Mouse (Mus musculus): ENCODE results near the gene Rsu1. TPM values are rescaled to one million over a fixed set of nuclear protein-coding genes. Genes with fewer than 3 reads are reported as not detected.

Gene Rsu1
- polyA plus RNA-seq, 1 experiment = 0.65 TPM

DNA sequence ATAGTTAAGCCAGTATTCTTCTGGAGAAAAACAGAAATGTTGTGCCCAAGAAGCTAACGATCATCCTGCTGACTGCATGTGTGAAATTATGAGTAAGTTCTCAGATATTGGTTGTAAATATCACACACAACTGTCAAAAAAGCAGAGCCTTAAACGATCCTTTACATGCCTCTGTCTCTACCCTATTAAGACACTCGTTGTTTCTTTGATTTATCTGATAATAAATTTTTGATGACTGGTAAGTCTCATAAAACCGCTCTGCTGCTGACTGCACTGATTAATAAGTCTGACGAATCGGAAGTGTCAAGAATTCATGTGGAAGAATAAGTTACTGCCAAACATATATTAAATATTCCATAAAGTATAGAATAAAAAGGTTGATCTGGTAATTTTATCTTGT, 126.0 kb downstream of the Rsu1 start:
- Histone ChIP-seq H3K27me3 (ENCODE audit: control insufficient read depth) (no peaks in the 10 kb centered on the region), H3K4me1 (ENCODE audit: control insufficient read depth) (no peaks in the 10 kb centered on the region), H3K9me3 (ENCODE audit: control insufficient read depth, low read length) (no peaks in the 10 kb centered on the region), H3K4me3 (replicated peaks) (no peak overlapping the region), H3K36me3 (ENCODE audit: control insufficient read depth) (no peaks in the 10 kb centered on the region)
- no peak for TF ChIP-seq GATA1 (IDR thresholded peaks at IDR 0.05; ENCODE audit: low read length)
- TF ChIP-seq TAL1 (IDR thresholded peaks at IDR 0.05; ENCODE audit: low read length) = no peak

DNA sequence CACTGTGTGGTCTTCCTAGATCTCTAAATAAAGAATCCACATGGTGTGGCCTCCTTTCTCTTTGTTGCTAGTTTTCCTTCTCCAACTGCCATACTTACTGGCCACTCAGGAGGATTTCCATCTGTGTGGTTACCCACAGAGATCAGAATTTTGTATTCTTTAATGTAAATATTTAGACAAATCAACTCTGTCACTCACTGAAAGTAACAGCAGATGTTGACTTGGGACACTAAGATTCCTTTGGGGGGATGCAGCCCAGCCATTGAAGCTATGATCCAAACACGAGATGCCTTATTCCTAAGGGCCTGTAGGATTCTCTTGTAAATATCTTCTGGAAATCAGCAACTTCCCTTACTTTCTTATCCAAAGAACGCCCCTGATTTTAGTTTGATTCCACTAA, 136.3 kb downstream of the Rsu1 start:
- Histone ChIP-seq H3K4me1 (ENCODE audit: control insufficient read depth) (no peaks in the 10 kb centered on the region), H3K9me3 (ENCODE audit: control insufficient read depth, low read length) (no peaks in the 10 kb centered on the region), H3K27me3 (ENCODE audit: control insufficient read depth) (no peaks in the 10 kb centered on the region), H3K4me3 (replicated peaks) (no peak overlapping the region), H3K36me3 (ENCODE audit: control insufficient read depth) (no peaks in the 10 kb centered on the region)
- TF ChIP-seq TAL1 (IDR thresholded peaks at IDR 0.05; ENCODE audit: low read length) (no peak), GATA1 (IDR thresholded peaks at IDR 0.05; ENCODE audit: low read length) (no peak)

DNA sequence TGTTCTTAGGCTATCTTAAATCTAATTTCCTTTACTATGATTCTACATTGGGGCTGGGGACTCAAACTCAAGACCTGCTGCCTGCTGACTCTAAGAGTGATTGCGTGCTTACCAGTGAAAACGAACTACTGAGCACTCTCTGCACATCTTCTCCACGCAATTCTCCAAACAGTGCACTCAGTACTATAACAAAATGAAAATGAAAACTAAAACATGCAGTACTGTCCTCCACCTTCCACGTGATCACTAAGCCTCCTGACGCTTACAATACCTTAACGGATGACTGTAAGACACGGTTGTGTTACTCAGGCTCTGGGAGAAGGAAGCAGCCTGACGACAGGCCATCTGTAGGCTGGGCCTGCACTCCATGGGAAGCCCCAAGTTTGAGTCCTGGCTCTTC, 138.4 kb downstream of the Rsu1 start:
- Histone ChIP-seq H3K9me3 (ENCODE audit: control insufficient read depth, low read length) (no peaks in the 10 kb centered on the region), H3K36me3 (ENCODE audit: control insufficient read depth) (no peaks in the 10 kb centered on the region), H3K4me1 (ENCODE audit: control insufficient read depth) (no peaks in the 10 kb centered on the region), H3K27me3 (ENCODE audit: control insufficient read depth) (no peaks in the 10 kb centered on the region), H3K4me3 (replicated peaks) (no peak overlapping the region)
- no peak for TF ChIP-seq GATA1 (IDR thresholded peaks at IDR 0.05; ENCODE audit: low read length)
- TF ChIP-seq TAL1 (IDR thresholded peaks at IDR 0.05; ENCODE audit: low read length) = no peak

DNA sequence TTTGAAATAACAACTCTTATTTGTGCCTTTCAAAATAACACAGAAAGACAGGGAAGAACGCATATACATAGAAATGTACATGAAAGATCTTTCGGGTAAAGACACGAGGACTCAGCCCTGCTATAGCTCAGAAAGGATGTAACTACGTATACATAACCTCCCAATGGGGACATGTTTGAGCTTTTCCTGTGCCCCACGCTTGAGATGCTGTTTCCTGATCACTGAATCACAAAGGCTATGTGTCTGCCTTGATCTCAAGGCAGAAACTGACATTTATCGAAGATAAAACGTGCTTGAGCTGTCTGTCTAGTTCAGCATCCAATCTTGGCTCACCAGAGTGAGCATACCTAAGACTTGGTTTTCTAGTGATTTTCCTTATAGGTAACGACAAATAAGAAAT, 138.8 kb downstream of the Rsu1 start:
- no peaks in the 10 kb centered on the region for H3K4me1 ChIP-seq (ENCODE audit: control insufficient read depth)
- TF ChIP-seq TAL1 (IDR thresholded peaks at IDR 0.05; ENCODE audit: low read length) (no peak), GATA1 (IDR thresholded peaks at IDR 0.05; ENCODE audit: low read length) (no peak)
- no peak overlapping the region for H3K4me3 ChIP-seq (replicated peaks)
- no peaks in the 10 kb centered on the region for H3K36me3 ChIP-seq (ENCODE audit: control insufficient read depth)
- H3K9me3 ChIP-seq (ENCODE audit: control insufficient read depth, low read length) = no peaks in the 10 kb centered on the region
- no peaks in the 10 kb centered on the region for H3K27me3 ChIP-seq (ENCODE audit: control insufficient read depth)

DNA sequence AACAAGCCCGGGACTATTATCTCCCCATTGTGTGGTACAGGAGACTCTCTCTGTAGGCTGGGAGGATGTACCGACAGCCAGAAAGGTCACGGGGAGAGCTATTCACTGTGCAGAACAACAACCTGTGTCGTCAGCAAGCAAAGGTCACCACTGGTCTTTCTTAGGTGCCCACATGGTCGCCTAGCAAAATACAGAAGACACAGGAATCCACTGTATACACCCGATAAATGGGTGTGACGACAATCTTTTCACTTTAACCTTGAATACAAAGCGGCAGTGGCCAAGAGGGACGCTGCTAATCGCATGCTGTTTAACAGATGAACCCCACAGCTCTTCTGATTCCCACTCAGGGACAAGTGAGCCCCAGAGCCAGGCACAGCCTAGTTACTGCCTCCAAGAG, 141.4 kb downstream of the Rsu1 start:
- no peaks in the 10 kb centered on the region for H3K9me3 ChIP-seq (ENCODE audit: control insufficient read depth, low read length)
- no peaks in the 10 kb centered on the region for H3K4me1 ChIP-seq (ENCODE audit: control insufficient read depth)
- no peaks in the 10 kb centered on the region for H3K27me3 ChIP-seq (ENCODE audit: control insufficient read depth)
- no peaks in the 10 kb centered on the region for H3K36me3 ChIP-seq (ENCODE audit: control insufficient read depth)
- TF ChIP-seq GATA1 (IDR thresholded peaks at IDR 0.05; ENCODE audit: low read length) = no peak
- no peak for TF ChIP-seq TAL1 (IDR thresholded peaks at IDR 0.05; ENCODE audit: low read length)
- H3K4me3 ChIP-seq (replicated peaks) = no peak overlapping the region

DNA sequence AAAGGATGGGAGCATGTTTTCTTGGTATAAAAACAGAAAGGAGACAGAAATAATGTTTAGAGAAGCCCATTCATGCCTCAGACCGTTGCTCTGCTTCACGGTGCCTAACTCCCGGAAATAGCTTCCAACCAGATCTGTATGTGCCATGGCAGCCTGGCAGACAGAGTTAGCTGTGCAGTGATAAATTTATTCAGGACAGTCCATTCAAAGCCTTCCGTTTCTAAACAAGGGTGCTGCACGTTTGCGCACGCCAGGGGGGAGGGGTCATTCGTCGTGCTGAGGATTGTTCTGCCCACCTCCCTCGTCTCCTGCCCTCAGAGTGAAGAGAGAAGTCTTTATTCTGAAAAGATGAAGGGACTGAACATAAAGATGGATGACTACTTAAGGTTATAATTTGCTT, 141.9 kb downstream of the Rsu1 start:
- Histone ChIP-seq H3K9me3 (ENCODE audit: control insufficient read depth, low read length) (no peaks in the 10 kb centered on the region), H3K4me1 (ENCODE audit: control insufficient read depth) (no peaks in the 10 kb centered on the region), H3K27me3 (ENCODE audit: control insufficient read depth) (no peaks in the 10 kb centered on the region), H3K4me3 (replicated peaks) (no peak overlapping the region), H3K36me3 (ENCODE audit: control insufficient read depth) (no peaks in the 10 kb centered on the region)
- TF ChIP-seq TAL1 (IDR thresholded peaks at IDR 0.05; ENCODE audit: low read length) (no peak), GATA1 (IDR thresholded peaks at IDR 0.05; ENCODE audit: low read length) (no peak)

DNA sequence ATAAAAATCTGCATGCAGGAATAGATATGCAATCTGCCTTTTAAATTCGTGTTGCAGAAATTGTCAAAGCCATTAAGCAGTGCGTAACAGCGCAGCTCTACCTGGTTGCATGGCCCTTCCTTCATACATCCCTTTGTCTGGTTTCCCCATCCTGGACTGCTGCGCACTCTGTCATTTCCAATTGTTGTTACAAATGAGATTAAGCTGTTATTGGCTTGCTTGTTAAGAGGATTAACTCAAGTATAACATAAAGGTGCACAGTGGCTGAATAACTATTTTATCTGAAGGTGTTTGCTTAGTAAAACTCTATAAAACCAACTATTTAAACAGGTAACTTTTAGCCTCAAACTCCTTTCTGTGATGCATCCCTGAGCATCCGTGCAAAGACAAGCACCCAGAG, 150.8 kb downstream of the Rsu1 start:
- Histone ChIP-seq H3K9me3 (ENCODE audit: control insufficient read depth, low read length) (no peaks in the 10 kb centered on the region), H3K27me3 (ENCODE audit: control insufficient read depth) (no peaks in the 10 kb centered on the region), H3K36me3 (ENCODE audit: control insufficient read depth) (no peaks in the 10 kb centered on the region), H3K4me3 (replicated peaks) (no peak overlapping the region), H3K4me1 (ENCODE audit: control insufficient read depth) (no peaks in the 10 kb centered on the region)
- no peak for TF ChIP-seq GATA1 (IDR thresholded peaks at IDR 0.05; ENCODE audit: low read length)
- TF ChIP-seq TAL1 (IDR thresholded peaks at IDR 0.05; ENCODE audit: low read length) = no peak

DNA sequence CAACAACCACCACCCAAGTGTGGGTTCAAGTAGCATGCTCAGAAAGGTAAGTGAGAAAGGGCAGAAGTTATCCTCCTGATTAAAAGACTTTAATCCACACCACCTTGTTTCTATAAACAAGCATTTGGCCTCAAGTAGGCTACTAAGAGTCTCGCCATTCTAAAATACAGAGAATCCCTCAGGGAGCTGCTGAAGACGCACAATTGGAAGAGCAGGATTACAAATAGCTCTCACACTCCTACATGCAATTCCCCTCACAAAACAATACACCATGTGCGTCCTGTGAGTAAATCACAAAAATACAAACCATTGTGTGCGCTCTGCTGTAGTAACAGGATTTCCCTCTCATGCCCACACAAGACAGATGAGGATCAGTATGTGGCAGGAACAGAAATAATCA, 153.3 kb downstream of the Rsu1 start:
- no peaks in the 10 kb centered on the region for H3K4me1 ChIP-seq (ENCODE audit: control insufficient read depth)

DNA sequence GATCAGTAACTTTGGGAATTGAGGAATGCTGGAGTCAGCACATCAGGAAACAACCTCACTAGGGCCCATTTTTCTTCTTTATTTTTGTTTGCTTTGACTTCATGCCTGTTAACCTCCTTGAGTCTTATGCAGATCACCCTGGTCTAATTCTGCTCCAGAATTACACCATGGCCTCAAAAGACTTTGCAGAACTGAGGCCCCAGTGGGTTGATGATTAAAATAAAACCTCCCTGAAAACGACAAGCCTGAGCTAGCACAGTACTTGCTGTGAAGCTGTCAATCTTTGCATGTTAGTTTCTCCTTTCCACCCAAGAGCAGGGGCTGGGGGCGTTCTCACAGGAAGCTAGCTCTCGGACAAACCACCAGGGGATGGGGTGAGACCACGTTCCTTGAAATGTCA, 164.7 kb downstream of the Rsu1 start:
- TF ChIP-seq GATA1 (IDR thresholded peaks at IDR 0.05; ENCODE audit: low read length) = no peak
- no peak for TF ChIP-seq TAL1 (IDR thresholded peaks at IDR 0.05; ENCODE audit: low read length)
- H3K36me3 ChIP-seq (ENCODE audit: control insufficient read depth) = no peaks in the 10 kb centered on the region
- no peaks in the 10 kb centered on the region for H3K4me1 ChIP-seq (ENCODE audit: control insufficient read depth)
- H3K9me3 ChIP-seq (ENCODE audit: control insufficient read depth, low read length) = no peaks in the 10 kb centered on the region
- H3K27me3 ChIP-seq (ENCODE audit: control insufficient read depth) = no peaks in the 10 kb centered on the region
- no peak overlapping the region for H3K4me3 ChIP-seq (replicated peaks)

More for the DNA sequence above, 153.3 kb downstream of the Rsu1 start:
- H3K9me3 ChIP-seq (ENCODE audit: control insufficient read depth, low read length) = no peaks in the 10 kb centered on the region
- H3K36me3 ChIP-seq (ENCODE audit: control insufficient read depth) = no peaks in the 10 kb centered on the region
- TF ChIP-seq GATA1 (IDR thresholded peaks at IDR 0.05; ENCODE audit: low read length) (no peak), TAL1 (IDR thresholded peaks at IDR 0.05; ENCODE audit: low read length) (no peak)
- no peak overlapping the region for H3K4me3 ChIP-seq (replicated peaks)
- no peaks in the 10 kb centered on the region for H3K27me3 ChIP-seq (ENCODE audit: control insufficient read depth)

DNA sequence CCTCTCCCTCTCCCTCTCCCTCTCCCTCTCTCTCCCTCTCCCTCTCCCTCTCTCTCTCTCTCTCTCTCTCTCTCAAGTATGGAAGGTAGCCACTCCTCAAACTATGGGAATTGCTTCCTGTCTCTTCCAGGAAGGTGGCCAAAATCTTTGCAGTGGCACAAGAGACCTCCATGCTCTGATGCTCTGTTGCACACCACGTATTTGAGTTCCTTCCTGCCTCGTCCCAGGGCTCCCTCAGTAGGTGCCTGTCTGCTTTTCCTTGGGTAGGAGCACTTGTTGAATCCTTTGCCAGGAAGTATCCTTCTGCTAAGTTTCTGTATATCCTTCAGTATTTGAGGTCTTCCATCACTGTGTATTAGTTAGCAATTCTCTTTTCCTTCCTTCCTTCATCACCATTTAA, 166.8 kb downstream of the Rsu1 start:
- no peak for TF ChIP-seq GATA1 (IDR thresholded peaks at IDR 0.05; ENCODE audit: low read length)
- no peak for TF ChIP-seq TAL1 (IDR thresholded peaks at IDR 0.05; ENCODE audit: low read length)
- Histone ChIP-seq H3K4me3 (replicated peaks) (no peak overlapping the region), H3K36me3 (ENCODE audit: control insufficient read depth) (no peaks in the 10 kb centered on the region), H3K9me3 (ENCODE audit: control insufficient read depth, low read length) (no peaks in the 10 kb centered on the region), H3K4me1 (ENCODE audit: control insufficient read depth) (no peaks in the 10 kb centered on the region), H3K27me3 (ENCODE audit: control insufficient read depth) (no peaks in the 10 kb centered on the region)
